Mouse (Mus musculus): Measurements from ENCODE around the gene Gm14180. TPM values are rescaled to one million over a fixed set of nuclear protein-coding genes. Genes with fewer than 3 reads are reported as not detected.

The Gm14180 gene
- total RNA-seq (2023): not detected in 4 replicates

GRCm38 (mm10) chr11:99734190-99734589 lies at the start of gene Gm14180:
Gene Gm14180, minus strand, starts transcription at chr11:99734290.

GRCm38 (mm10) chr11:99780604-99781003 lies 46.5 kb upstream of the Gm14180 start, which contains the start of gene Krtap4-8:
Gene Krtap4-8, minus strand, starts transcription at chr11:99780704.

GRCm38 (mm10) chr11:99772813-99773212 lies 38.7 kb upstream of the Gm14180 start, which contains the start of gene Gm11595:
Gene Gm11595, minus strand, starts transcription at chr11:99772913.

GRCm38 (mm10) chr11:99690463-99690862 lies 43.6 kb downstream of the Gm14180 start, which contains the start of gene Gm14190:
Gene Gm14190, minus strand, starts transcription at chr11:99690740.

Other genes starting within 250 kb of the Gm14180 start
- gene Krt23, start 241.2 kb downstream of the Gm14180 start, total RNA-seq (2023): not detected in 4 replicates
- not detected in 4 replicates for gene Krt39, start 213.0 kb downstream of the Gm14180 start, total RNA-seq (2023)
- gene Krt40, start 191.1 kb downstream of the Gm14180 start, total RNA-seq (2023): not detected in 4 replicates
- not detected in 4 replicates for gene Krtap3-3, start 183.4 kb downstream of the Gm14180 start, total RNA-seq (2023)
- not detected in 4 replicates for gene Krtap3-2, start 177.4 kb downstream of the Gm14180 start, total RNA-seq (2023)
- gene Gm11939, start 174.8 kb downstream of the Gm14180 start, total RNA-seq (2023): not detected in 4 replicates
- not detected in 4 replicates for gene Krtap3-1, start 167.7 kb downstream of the Gm14180 start, total RNA-seq (2023)
- gene Krtap1-5, start 153.3 kb downstream of the Gm14180 start, total RNA-seq (2023): not detected in 4 replicates
- gene Krtap1-4, start 150.6 kb downstream of the Gm14180 start, total RNA-seq (2023): not detected in 4 replicates
- not detected in 4 replicates for gene Krtap1-3, start 143.0 kb downstream of the Gm14180 start, total RNA-seq (2023)
- gene Krtap9-3, start 136.2 kb downstream of the Gm14180 start, total RNA-seq (2023): not detected in 4 replicates
- not detected in 4 replicates for gene Gm11938, start 131.0 kb downstream of the Gm14180 start, total RNA-seq (2023)
- gene Gm11937, start 124.1 kb downstream of the Gm14180 start, total RNA-seq (2023): not detected in 4 replicates
- gene Krtap2-4, start 119.4 kb downstream of the Gm14180 start, total RNA-seq (2023): not detected in 4 replicates
- not detected in 4 replicates for gene Gm11562, start 113.9 kb downstream of the Gm14180 start, total RNA-seq (2023)
- gene Krtap4-1, start 106.1 kb downstream of the Gm14180 start, total RNA-seq (2023): not detected in 4 replicates
- gene Krtap4-2, start 99.2 kb downstream of the Gm14180 start, total RNA-seq (2023): not detected in 4 replicates
- gene Krtap4-7, start 90.2 kb downstream of the Gm14180 start, total RNA-seq (2023): not detected in 4 replicates
- not detected in 4 replicates for gene Gm11555, start 84.1 kb downstream of the Gm14180 start, total RNA-seq (2023)
- gene Gm11563, start 75.3 kb downstream of the Gm14180 start, total RNA-seq (2023): not detected in 4 replicates
- not detected in 4 replicates for gene Krtap4-6, start 68.3 kb downstream of the Gm14180 start, total RNA-seq (2023)
- not detected in 4 replicates for gene Gm14190, start 43.5 kb downstream of the Gm14180 start, total RNA-seq (2023)
- gene Gm11595, start 38.6 kb upstream of the Gm14180 start, total RNA-seq (2023): not detected in 4 replicates
- not detected in 4 replicates for gene Krtap4-8, start 46.4 kb upstream of the Gm14180 start, total RNA-seq (2023)
- not detected in 4 replicates for gene Krtap4-9, start 50.9 kb upstream of the Gm14180 start, total RNA-seq (2023)
- gene Gm11596, start 59.2 kb upstream of the Gm14180 start, total RNA-seq (2023): not detected in 4 replicates
- not detected in 4 replicates for gene Gm11569, start 64.6 kb upstream of the Gm14180 start, total RNA-seq (2023)
- gene Gm11554, start 70.2 kb upstream of the Gm14180 start, total RNA-seq (2023): not detected in 4 replicates
- not detected in 4 replicates for gene Krtap4-13, start 75.6 kb upstream of the Gm14180 start, total RNA-seq (2023)
- gene Gm11564, start 81.4 kb upstream of the Gm14180 start, total RNA-seq (2023): not detected in 4 replicates
- gene 2300003K06Rik, start 103.8 kb upstream of the Gm14180 start, total RNA-seq (2023): not detected in 4 replicates
- not detected in 4 replicates for gene Krtap4-16, start 117.3 kb upstream of the Gm14180 start, total RNA-seq (2023)
- not detected in 4 replicates for gene Gm11568, start 123.6 kb upstream of the Gm14180 start, total RNA-seq (2023)
- gene Gm11559, start 130.2 kb upstream of the Gm14180 start, total RNA-seq (2023): not detected in 4 replicates
- gene Krtap9-1, start 139.1 kb upstream of the Gm14180 start, total RNA-seq (2023): not detected in 4 replicates
- not detected in 4 replicates for gene Gm11567, start 144.9 kb upstream of the Gm14180 start, total RNA-seq (2023)
- gene Krtap31-1, start 173.6 kb upstream of the Gm14180 start, total RNA-seq (2023): not detected in 4 replicates
- not detected in 4 replicates for gene Gm11565, start 180.5 kb upstream of the Gm14180 start, total RNA-seq (2023)
- not detected in 4 replicates for gene Krtap31-2, start 202.0 kb upstream of the Gm14180 start, total RNA-seq (2023)
- not detected in 4 replicates for gene Krtap9-5, start 214.2 kb upstream of the Gm14180 start, total RNA-seq (2023)
- gene Krtap29-1, start 244.8 kb upstream of the Gm14180 start, total RNA-seq (2023): not detected in 4 replicates

Data from B cell, adult 62 days (primary cell).